Mouse (Mus musculus): ENCODE data around the gene Rack1.

Gene Rack1

GRCm38 (mm10) chr11:48795221-48795620, 4.9 kb upstream of the Rack1 start:
- DNase-seq (ENCODE audit: low spot score): no peak

GRCm38 (mm10) chr11:48796290-48796689, 3.8 kb upstream of the Rack1 start:
- no peak for DNase-seq (ENCODE audit: low spot score)

DNA sequence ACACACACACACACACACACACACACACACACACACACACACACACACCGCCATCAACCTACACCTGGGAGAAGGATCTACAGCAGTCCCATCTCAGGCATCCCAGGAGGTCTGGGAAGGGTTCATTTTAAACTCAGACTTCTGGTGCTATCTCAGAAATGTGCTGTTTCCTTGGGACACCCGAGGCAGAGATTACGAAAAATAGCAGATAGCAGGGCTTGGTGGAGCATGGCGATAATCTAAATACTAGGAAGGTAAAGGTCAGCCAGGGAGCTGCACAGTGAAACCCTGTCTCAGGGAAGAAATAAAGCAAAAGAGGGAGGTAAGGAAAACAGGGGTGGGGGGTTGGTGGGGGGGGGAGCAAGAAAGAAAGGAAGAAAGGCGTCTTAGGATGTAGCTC, 2.8 kb upstream of the Rack1 start:
- DNase-seq (ENCODE audit: low spot score): no peak

- no peak for DNase-seq (ENCODE audit: low spot score)
Observed at GRCm38 (mm10) chr11:48798308-48798707, 1.8 kb upstream of the Rack1 start.

GRCm38 (mm10) chr11:48798984-48799920, 880 bp upstream of the Rack1 start:
- peak; percentile 52 for DNase-seq (ENCODE audit: low spot score)

GRCm38 (mm10) chr11:48801831-48802772, 2.0 kb downstream of the Rack1 start:
- DNase-seq (ENCODE audit: low spot score): no peak

GRCm38 (mm10) chr11:48803988-48804387, 3.9 kb downstream of the Rack1 start:
- no peak for DNase-seq (ENCODE audit: low spot score)

DNA sequence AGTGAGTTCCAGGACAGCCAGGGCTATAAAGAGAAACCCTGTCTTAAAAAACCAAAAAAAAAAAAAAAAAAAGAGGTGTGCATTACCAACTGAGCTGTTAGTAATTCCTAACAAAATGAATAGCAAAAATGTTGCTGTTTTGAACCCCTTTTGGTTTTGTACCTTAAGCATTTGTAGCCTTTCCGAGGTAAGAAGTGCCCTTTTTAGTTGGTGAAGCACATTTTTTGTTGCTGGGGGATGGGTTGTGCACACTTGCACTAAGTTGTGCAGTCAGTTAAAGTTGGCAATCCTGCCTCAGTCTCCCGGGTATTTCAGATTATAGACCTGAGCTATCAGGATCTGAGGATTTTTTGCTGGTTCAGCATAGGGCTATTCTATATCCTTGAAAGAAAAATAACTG, 4.8 kb downstream of the Rack1 start:
- DNase-seq (ENCODE audit: low spot score): no peak

- DNase-seq (ENCODE audit: low spot score): no peak
Observed at GRCm38 (mm10) chr11:48806856-48807562, 6.9 kb downstream of the Rack1 start.

GRCm38 (mm10) chr11:48807563-48808303, 7.6 kb downstream of the Rack1 start:
- no peak for DNase-seq (ENCODE audit: low spot score)

- no peak for DNase-seq (ENCODE audit: low spot score)
Observed at GRCm38 (mm10) chr11:48808304-48808646, 8.1 kb downstream of the Rack1 start.

DNA sequence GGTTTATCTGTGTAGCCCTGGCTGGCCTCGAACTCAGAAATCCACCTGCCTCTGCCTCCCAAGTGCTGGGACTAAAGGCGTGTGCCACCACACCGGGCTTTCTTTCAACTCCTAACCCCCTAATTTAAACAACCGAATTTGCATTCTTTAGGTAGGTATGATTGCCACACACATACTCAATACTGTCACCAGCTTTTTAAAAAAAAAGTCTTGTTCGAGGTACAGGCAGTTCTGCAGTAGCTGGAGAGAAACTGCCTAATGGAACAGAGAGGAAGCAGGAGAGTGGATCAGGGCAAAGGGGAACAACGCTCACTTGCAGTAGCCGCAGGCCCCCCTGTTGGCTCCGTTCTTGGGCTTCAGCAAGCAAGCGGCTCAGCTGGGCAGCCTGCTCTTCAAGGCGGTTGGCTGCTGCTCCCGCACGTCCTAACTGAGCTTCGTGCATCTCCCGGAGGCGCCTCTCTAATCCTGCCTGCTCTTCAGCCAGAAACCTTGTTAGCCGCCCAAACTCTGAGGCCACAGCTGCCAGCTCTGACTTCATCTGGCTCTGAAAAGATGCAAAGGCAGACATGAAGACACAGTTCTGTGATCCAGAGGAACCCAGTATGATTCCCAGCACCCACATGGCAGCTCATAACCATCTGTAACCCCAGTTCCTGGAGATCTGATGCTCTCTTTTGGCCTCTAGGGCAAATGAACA, 8.8 kb downstream of the Rack1 start:
- no peak for DNase-seq (ENCODE audit: low spot score)

DNA sequence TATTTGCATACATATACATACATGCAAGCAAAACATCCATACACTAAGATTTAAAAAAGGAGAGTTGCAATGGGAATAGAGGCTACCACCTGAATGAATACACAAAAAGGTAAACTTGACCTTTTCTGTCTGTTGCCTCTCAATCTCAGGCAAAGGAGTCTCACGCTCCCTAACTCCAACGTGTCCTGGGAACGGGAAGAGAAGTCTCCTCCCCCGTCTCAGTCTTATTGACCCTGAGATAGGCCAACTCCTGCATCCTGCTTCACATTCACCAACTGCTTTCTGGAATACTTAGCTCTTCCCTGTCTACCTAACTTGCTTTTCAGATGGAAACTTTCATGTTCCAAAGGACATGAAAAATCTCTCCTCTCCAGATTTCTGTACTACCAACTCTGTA, 9.3 kb downstream of the Rack1 start:
- no peak for DNase-seq (ENCODE audit: low spot score)

- DNase-seq (ENCODE audit: low spot score): no peak
Observed at GRCm38 (mm10) chr11:48810142-48810541, 10.0 kb downstream of the Rack1 start.

DNA sequence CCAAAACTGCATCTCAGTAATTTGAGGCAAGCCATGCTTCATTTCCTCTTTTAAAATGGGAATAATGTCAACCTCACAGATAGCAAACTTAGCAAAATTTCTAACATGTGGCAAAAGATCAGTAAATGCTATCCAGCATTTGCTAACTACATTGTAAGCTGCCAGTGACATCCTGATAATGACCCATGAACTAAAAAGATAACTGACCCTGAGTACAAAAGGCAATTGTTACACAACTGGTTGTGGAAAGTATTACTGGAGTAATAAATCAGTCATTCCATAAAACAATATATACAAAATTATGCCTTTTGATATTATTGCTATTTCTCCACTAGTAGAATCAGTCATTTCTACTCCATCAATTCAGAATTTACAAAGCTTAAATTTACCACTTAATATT, 13.7 kb downstream of the Rack1 start:
- DNase-seq (ENCODE audit: low spot score): no peak

DNA sequence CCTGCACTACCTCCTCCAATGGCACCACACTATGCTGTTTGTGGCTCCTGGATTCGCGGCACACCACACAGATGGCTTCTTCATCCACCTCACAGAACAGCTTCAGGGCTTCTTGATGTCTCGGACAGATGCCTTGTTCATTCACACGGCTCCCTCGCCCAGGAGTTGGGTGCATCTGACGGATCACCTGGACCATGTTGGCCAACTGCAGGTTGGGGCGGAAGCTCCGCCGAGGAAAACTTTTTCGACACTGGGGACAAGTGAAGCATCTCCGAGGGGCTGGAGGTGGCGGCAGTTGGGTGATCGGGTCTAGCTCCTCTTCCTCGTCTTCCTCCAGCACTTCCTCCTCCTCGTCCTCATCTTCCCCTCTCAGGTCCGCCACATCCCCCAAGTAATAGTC, 15.7 kb downstream of the Rack1 start:
- peak; percentile 54 for DNase-seq (ENCODE audit: low spot score)

- DNase-seq (ENCODE audit: low spot score): peak; percentile 73
Observed at GRCm38 (mm10) chr11:48816281-48816781, 16.2 kb downstream of the Rack1 start.

- DNase-seq (ENCODE audit: low spot score): peak; percentile 100
Observed at GRCm38 (mm10) chr11:48816800-48817665, 16.9 kb downstream of the Rack1 start, which contains the start of gene Trim41. Gene Trim41 (minus strand): TSS chr11:48817353.

DNA sequence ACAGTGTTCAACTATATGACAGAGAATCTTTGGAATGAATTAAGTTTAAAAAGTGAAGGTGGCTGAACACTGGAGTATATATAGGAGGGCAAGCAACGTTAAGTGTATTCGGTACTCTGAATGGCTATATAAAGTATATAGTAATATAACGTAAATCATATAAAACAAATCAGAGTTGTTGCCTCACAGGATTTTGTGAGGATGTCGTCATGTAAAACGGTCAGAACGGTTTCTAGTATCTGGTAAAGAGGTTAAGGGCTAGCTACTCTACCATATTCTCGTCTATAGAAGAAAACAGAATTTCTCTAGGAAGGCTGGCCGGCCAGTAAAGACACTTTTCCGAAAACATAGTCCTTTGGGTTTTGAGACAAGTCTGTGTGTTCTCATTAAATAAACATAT, 17.7 kb downstream of the Rack1 start:
- DNase-seq (ENCODE audit: low spot score): no peak

GRCm38 (mm10) chr11:48818346-48818745, 18.2 kb downstream of the Rack1 start:
- peak; percentile 82 for DNase-seq (ENCODE audit: low spot score)
